Mouse (Mus musculus) MEL (cell line): ENCODE results near the gene Sox6. TPM values are rescaled to one million over a fixed set of nuclear protein-coding genes. Genes with fewer than 3 reads are reported as not detected.

Source experiments
- DNase-seq: peaks from one replicate; pipeline ENCODE4 v3.0.0; 2011; ENCODE audit warnings: low read depth, low spot score
- H3K27ac ChIP-seq: 2 replicates; pipeline ENCODE4 v1.5.1; 2012; ENCODE audit warnings: low read depth, mild to moderate bottlenecking, control low read depth, low read length, moderate library complexity; ENCODE audit not compliant: control insufficient read depth
- H3K27me3 ChIP-seq, 2 experiments: fragments of 150-350 bp in 1 of 2; sonication (generic) in 1 of 2; 2 replicates each; pipeline ENCODE4 v1.6.1; 2012; ENCODE audit warnings: low read length in 2 of 2, mild to moderate bottlenecking in 2 of 2, improper control_type of control experiment in 1 of 2, moderate library complexity in 1 of 2; ENCODE audit not compliant: insufficient read depth in 2 of 2, control insufficient read depth in 1 of 2
- H3K36me3 ChIP-seq, 2 experiments: 2 replicates each; pipeline ENCODE4 v1.6.1; 2012 to 2014; ENCODE audit warnings: low read length in 2 of 2, improper control_type of control experiment in 1 of 2, inconsistent platforms in 1 of 2, mild to moderate bottlenecking in 1 of 2; ENCODE audit not compliant: insufficient read depth in 2 of 2, control insufficient read depth in 1 of 2
- H3K4me1 ChIP-seq, 2 experiments: fragments of 150-350 bp in 1 of 2; sonication (generic) in 1 of 2; 2 replicates each; pipeline ENCODE4 v1.6.1; 2012; ENCODE audit warnings: low read length in 2 of 2, improper control_type of control experiment in 1 of 2, mild to moderate bottlenecking in 1 of 2; ENCODE audit not compliant: insufficient read depth in 2 of 2, control insufficient read depth in 1 of 2
- H3K4me3 ChIP-seq, 2 experiments: fragments of 150-350 bp in 1 of 2; sonication (generic) in 1 of 2; 2 replicates each; pipeline ENCODE4 v1.5.1; 2012; ENCODE audit warnings: low read depth in 2 of 2, low read length in 2 of 2, mild to moderate bottlenecking in 2 of 2, moderate library complexity in 2 of 2, control low read depth in 1 of 2, improper control_type of control experiment in 1 of 2; ENCODE audit not compliant: control insufficient read depth in 1 of 2, insufficient read depth in 1 of 2
- H3K79me2 ChIP-seq: 2 replicates; pipeline ENCODE4 v1.6.1; 2012; ENCODE audit warnings: mild to moderate bottlenecking, low read length, moderate library complexity; ENCODE audit not compliant: control insufficient read depth, poor library complexity, insufficient read depth
- H3K9ac ChIP-seq: 2 replicates; pipeline ENCODE4 v1.6.1; 2012; ENCODE audit warnings: low read depth, mild to moderate bottlenecking, control low read depth, low read length, moderate library complexity; ENCODE audit not compliant: control insufficient read depth, poor library complexity, severe bottlenecking
- H3K9me3 ChIP-seq: fragments of 150-350 bp; sonication (generic); replicated peaks from 2 replicates; pipeline ENCODE4 v1.6.1; 2012; ENCODE audit warnings: mild to moderate bottlenecking, low read length, improper control_type of control experiment, moderate library complexity; ENCODE audit not compliant: insufficient read depth
- CTCF ChIP-seq, 3 experiments: IDR thresholded peaks in 2 of 3; conservative IDR thresholded peaks in 1 of 3; 2 replicates each; pipeline ENCODE4 v1.5.1; 2011 to 2012; ENCODE audit warnings: low read length in 3 of 3, low read depth in 2 of 3, mild to moderate bottlenecking in 2 of 3, improper control_type of control experiment in 1 of 3, inconsistent platforms in 1 of 3, mixed read lengths in 1 of 3, moderate library complexity in 1 of 3; ENCODE audit not compliant: control insufficient read depth in 1 of 3, insufficient read depth in 1 of 3, poor library complexity in 1 of 3, severe bottlenecking in 1 of 3
- EP300 ChIP-seq, 2 experiments: IDR thresholded peaks; 2 replicates each; pipeline ENCODE4 v1.6.1; 2011; ENCODE audit warnings: improper control_type of control experiment in 2 of 2, low read length in 2 of 2, low read depth in 1 of 2, mild to moderate bottlenecking in 1 of 2
- ETS1 ChIP-seq: IDR thresholded peaks from 2 replicates; pipeline ENCODE4 v1.6.1; 2012; ENCODE audit warnings: low read depth, mild to moderate bottlenecking, inconsistent platforms, low read length, improper control_type of control experiment, moderate library complexity
- GABPA ChIP-seq: IDR thresholded peaks from 2 replicates; pipeline ENCODE4 v1.6.1; 2012; ENCODE audit warnings: low read depth, mild to moderate bottlenecking, inconsistent platforms, low read length, improper control_type of control experiment, moderate library complexity
- GATA1 ChIP-seq: IDR thresholded peaks from 2 replicates; pipeline ENCODE4 v1.6.1; 2011; ENCODE audit warnings: low read depth, low read length, improper control_type of control experiment
- JUND ChIP-seq: IDR thresholded peaks from 2 replicates; pipeline ENCODE4 v1.6.1; 2011; ENCODE audit warnings: low read depth, mild to moderate bottlenecking, improper control_type of control experiment, low read length
- MAFK ChIP-seq: IDR thresholded peaks from 2 replicates; pipeline ENCODE4 v1.6.1; 2011; ENCODE audit warnings: low read depth, mild to moderate bottlenecking, low read length, improper control_type of control experiment, borderline replicate concordance
- MAX ChIP-seq: IDR thresholded peaks from 2 replicates; pipeline ENCODE4 v1.6.1; 2011; ENCODE audit warnings: low read length, improper control_type of control experiment
- MAZ ChIP-seq: IDR thresholded peaks from 2 replicates; pipeline ENCODE4 v1.6.1; 2012; ENCODE audit warnings: low read depth, mild to moderate bottlenecking, inconsistent platforms, low read length, improper control_type of control experiment
- NRF1 ChIP-seq: IDR thresholded peaks from 2 replicates; pipeline ENCODE4 v1.6.1; 2014; ENCODE audit warnings: low read depth, mild to moderate bottlenecking, inconsistent platforms, low read length, improper control_type of control experiment, moderate library complexity; ENCODE audit not compliant: poor library complexity, insufficient read depth, severe bottlenecking
- POLR2AphosphoS5 ChIP-seq: IDR thresholded peaks from 2 replicates; pipeline ENCODE4 v1.6.1; 2012; ENCODE audit warnings: low read depth, borderline replicate concordance, mild to moderate bottlenecking, inconsistent platforms, low read length, moderate library complexity, mixed read lengths
- RAD21 ChIP-seq: IDR thresholded peaks from 2 replicates; pipeline ENCODE4 v1.6.1; 2011; ENCODE audit warnings: mild to moderate bottlenecking, low read depth, low read length, improper control_type of control experiment
- RCOR1 ChIP-seq: IDR thresholded peaks from 2 replicates; pipeline ENCODE4 v1.6.1; 2012; ENCODE audit warnings: low read depth, mild to moderate bottlenecking, inconsistent platforms, low read length, improper control_type of control experiment
- SIN3A ChIP-seq: IDR thresholded peaks from 2 replicates; pipeline ENCODE4 v1.6.1; 2012; ENCODE audit warnings: low read length, improper control_type of control experiment, inconsistent platforms
- SMC3 ChIP-seq: IDR thresholded peaks from 2 replicates; pipeline ENCODE4 v1.6.1; 2011; ENCODE audit warnings: low read depth, low read length, improper control_type of control experiment
- USF2 ChIP-seq, 2 experiments: IDR thresholded peaks; 2 replicates each; pipeline ENCODE4 v1.6.1; 2011 to 2012; ENCODE audit warnings: improper control_type of control experiment in 2 of 2, low read length in 2 of 2, borderline replicate concordance in 1 of 2, inconsistent platforms in 1 of 2, low read depth in 1 of 2, mild to moderate bottlenecking in 1 of 2; ENCODE audit not compliant: insufficient read depth in 1 of 2
- ZC3H11A ChIP-seq: IDR thresholded peaks from 2 replicates; pipeline ENCODE4 v1.6.1; 2012; ENCODE audit warnings: low read depth, mild to moderate bottlenecking, inconsistent platforms, low read length, improper control_type of control experiment
- ZKSCAN1 ChIP-seq: IDR thresholded peaks from 2 replicates; pipeline ENCODE4 v1.6.1; 2012; ENCODE audit warnings: low read depth, mild to moderate bottlenecking, inconsistent platforms, low read length, improper control_type of control experiment, moderate library complexity
- polyA plus RNA-seq, 2 experiments: library from polyadenylated mRNA; stranded (reverse) in 1 of 2; unstranded in 1 of 2; fragments of >175 nt in 1 of 2; fragments of >200 nt in 1 of 2; gene quantifications; 2 replicates each; pipeline versions ENCODE4 v1.2.1 to v1.2.4; 2012; ENCODE audit warnings: low replicate concordance in 2 of 2, low read depth in 1 of 2; ENCODE audit not compliant: insufficient read length in 2 of 2, insufficient read depth in 1 of 2, missing spikeins in 1 of 2
- total RNA-seq: library from RNA; depleted of rRNA; stranded (reverse); fragments of 300-350 nt; gene quantifications from 2 replicates; pipeline ENCODE4 v1.2.3, GENCODE M21; 2012

The Sox6 gene
- total and polyA plus RNA-seq, 3 experiments = 2.6 to 4.6 TPM; not detected in 1

- H3K4me1 ChIP-seq = no peaks in the 10 kb centered on the region
- no peaks in the 10 kb centered on the region for H3K9me3 ChIP-seq
- H3K36me3 ChIP-seq = no peaks in the 10 kb centered on the region
- no peak overlapping the region for H3K9ac ChIP-seq
- no peak overlapping the region for H3K4me3 ChIP-seq
- DNase-seq = no peak
- H3K27ac ChIP-seq = no peak overlapping the region
- TF ChIP-seq NRF1 = no peak
- TF ChIP-seq EP300 (IDR thresholded peaks at IDR 0.05; ENCODE audit: low read depth in 1 of 2, low read length in 2 of 2) = no peak
- TF ChIP-seq JUND = no peak
- no peak for TF ChIP-seq ZC3H11A
- TF ChIP-seq MAX = no peak
- no peak for TF ChIP-seq MAFK
- TF ChIP-seq SMC3 = no peak
- no peak for TF ChIP-seq CTCF (IDR thresholded peaks at IDR 0.05 in 2 of 3, conservative IDR thresholded peaks at IDR 0.05 in 1 of 3; ENCODE audit: control insufficient read depth in 1 of 3, insufficient read depth in 1 of 3, low read depth in 2 of 3, low read length in 3 of 3, poor library complexity in 1 of 3, severe bottlenecking in 1 of 3)
- no peak for TF ChIP-seq RCOR1
- no peak for TF ChIP-seq USF2 (IDR thresholded peaks at IDR 0.05; ENCODE audit: borderline replicate concordance in 1 of 2, insufficient read depth in 1 of 2, low read depth in 1 of 2, low read length in 2 of 2)
- TF ChIP-seq RAD21 = no peak
- no peak for TF ChIP-seq POLR2AphosphoS5
- no peaks in the 10 kb centered on the region for H3K27me3 ChIP-seq
- H3K79me2 ChIP-seq = no peaks in the 10 kb centered on the region
These were observed 546.9 kb downstream of the Sox6 start for GRCm38 (mm10) chr7:115491721-115492120.

GRCm38 (mm10) chr7:115489608-115490007 lies 549.0 kb downstream of the Sox6 start:
- DNase-seq = peak; percentile 7
- Histone ChIP-seq H3K36me3 (no peaks in the 10 kb centered on the region), H3K9ac (no peak overlapping the region), H3K4me1 (no peaks in the 10 kb centered on the region), H3K27ac (no peak overlapping the region), H3K9me3 (no peaks in the 10 kb centered on the region), H3K27me3 (no peaks in the 10 kb centered on the region), H3K79me2 (no peaks in the 10 kb centered on the region), H3K4me3 (no peak overlapping the region)
- TF ChIP-seq CTCF (IDR thresholded peaks at IDR 0.05 in 2 of 3, conservative IDR thresholded peaks at IDR 0.05 in 1 of 3; ENCODE audit: control insufficient read depth in 1 of 3, insufficient read depth in 1 of 3, low read depth in 2 of 3, low read length in 3 of 3, poor library complexity in 1 of 3, severe bottlenecking in 1 of 3) (peak; percentile 32 to 50 (median 42); a peak in 5 of 6 replicates), SMC3 (peak; percentile 13; the same call in 1 of the 2 replicates), POLR2AphosphoS5 (no peak)

GRCm38 (mm10) chr7:115486431-115486830 lies 552.2 kb downstream of the Sox6 start:
- no peak overlapping the region for H3K9ac ChIP-seq
- no peaks in the 10 kb centered on the region for H3K79me2 ChIP-seq
- no peaks in the 10 kb centered on the region for H3K4me1 ChIP-seq
- no peaks in the 10 kb centered on the region for H3K27me3 ChIP-seq
- H3K9me3 ChIP-seq = no peaks in the 10 kb centered on the region
- no peak for DNase-seq
- H3K4me3 ChIP-seq = no peak overlapping the region
- no peaks in the 10 kb centered on the region for H3K36me3 ChIP-seq
- H3K27ac ChIP-seq = no peak overlapping the region
- no peak for TF ChIP-seq EP300 (IDR thresholded peaks at IDR 0.05; ENCODE audit: low read depth in 1 of 2, low read length in 2 of 2)
- TF ChIP-seq MAZ = no peak
- no peak for TF ChIP-seq RCOR1
- TF ChIP-seq GATA1 = no peak
- TF ChIP-seq GABPA = no peak
- no peak for TF ChIP-seq SIN3A
- no peak for TF ChIP-seq MAFK
- no peak for TF ChIP-seq ZKSCAN1
- no peak for TF ChIP-seq ETS1
- TF ChIP-seq USF2 (IDR thresholded peaks at IDR 0.05; ENCODE audit: borderline replicate concordance in 1 of 2, insufficient read depth in 1 of 2, low read depth in 1 of 2, low read length in 2 of 2) = no peak
- TF ChIP-seq MAX = no peak
